Mouse (Mus musculus) left cerebral cortex, postnatal 10 days (tissue): ENCODE measurements at regions not wholly inside any gene's neighbourhood (a gene's known extent, or its start where the extent isn't known, plus 50 kb on each side); places are given as distances from the start of the nearest gene placed in this dataset.

Source experiments
- DNase-seq, 2 experiments: peaks; one replicate each; pipeline ENCODE4 v3.0.0; 2021 to 2022; ENCODE audit warnings: low spot score in 2 of 2, mixed read lengths in 1 of 2; ENCODE audit errors: extremely low spot score in 1 of 2
- intact Hi-C: fragments of 180-260 bp; cut with DNase I; formaldehyde crosslinking; loops from one replicate; pipeline ENCODE4 v1.15.1; 2025

DNA sequence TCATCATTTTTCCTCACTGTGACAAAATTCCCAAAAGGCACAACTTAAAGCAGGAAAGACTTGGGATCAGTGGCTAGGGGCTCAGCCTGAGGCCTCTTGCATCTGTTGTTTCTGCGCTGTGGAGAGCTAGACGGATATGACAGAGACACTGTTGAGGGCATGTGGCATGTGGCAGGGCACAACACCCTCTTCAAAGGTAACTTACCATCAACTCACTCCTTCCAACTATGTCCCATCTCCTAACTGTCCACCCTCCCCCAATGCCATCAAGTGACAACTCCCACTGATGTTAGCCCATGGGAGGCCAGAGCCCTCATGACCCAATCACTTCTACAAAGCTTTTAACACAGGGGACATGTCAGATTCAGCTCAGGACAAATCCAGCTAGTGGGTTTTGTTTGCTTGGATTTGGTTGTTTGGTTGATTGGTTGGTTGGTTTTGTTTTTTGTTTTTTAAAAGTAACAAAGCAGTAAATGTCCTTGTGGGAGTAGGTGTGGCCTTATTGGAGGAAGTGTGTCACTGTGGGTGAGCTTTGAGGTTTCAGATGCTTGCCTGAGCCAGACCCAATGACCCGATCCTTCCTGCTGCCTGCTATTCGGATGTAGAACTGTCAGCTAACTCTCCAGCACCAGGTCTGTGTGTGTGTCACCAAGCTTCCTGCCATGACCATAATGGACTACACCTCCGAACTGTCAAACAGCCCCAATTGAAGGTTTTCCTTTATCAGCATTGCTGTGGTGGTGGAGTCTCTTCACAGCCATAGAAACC, 53.2 kb upstream of the Lef1 start:
- intact Hi-C loops = no loop called here
- DNase-seq = no peak

DNA sequence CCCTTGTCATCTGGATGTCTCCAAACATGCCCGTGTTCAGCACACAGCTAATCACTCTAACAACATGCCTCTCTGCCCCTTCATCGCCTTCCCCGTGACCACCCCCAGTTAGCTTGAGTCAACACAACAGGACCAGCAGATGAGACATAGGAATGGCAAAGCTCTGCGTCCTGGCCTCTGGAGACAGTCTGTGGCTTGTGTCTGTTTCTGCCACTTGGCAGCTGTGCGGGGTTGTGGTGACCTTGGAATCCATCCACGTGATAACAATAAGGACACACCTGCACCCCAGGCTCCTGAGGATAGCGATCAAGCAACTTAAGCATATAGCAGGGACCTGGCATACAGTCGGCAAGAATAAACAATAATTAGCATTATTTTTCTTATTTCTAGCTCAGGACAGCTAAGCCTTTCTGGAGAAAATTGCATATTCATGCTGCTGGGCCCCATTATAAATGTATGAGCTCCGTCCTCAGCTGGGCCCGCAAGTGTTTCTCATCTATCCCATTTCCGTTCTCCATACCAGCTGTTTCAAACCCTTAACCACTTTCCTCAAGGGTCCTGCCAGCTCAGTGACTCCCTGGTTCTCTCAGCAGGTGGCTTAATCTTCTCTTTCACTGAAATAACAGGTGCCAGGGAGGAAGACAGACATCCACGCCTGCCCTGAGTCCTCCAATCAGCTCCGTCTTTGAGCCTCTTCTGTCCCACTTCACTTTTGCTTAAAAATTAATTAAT, 55.9 kb upstream of the Lef1 start:
- DNase-seq = no peak
- intact Hi-C loops = no loop called here

DNA sequence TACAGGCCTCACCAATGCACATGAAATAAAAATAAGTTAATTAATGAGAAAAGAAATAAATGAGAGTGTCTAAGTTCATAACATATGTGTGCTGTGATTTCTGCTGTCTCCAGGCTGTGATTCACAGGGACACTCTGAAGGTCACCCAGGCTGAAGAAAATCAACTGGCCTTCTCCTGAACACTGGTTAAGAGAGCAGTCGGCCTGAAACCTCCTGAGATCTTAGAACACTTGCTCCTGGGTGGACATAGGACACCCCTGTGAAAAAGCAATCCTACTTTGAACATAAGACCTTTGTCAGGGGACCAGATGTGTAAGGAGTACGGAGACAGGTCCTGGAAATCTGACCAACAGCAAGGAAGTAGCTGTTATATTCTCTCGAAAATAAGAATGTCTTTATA, 62.6 kb upstream of the Lef1 start:
- intact Hi-C loops = no loop called here
- DNase-seq = no peak

DNA sequence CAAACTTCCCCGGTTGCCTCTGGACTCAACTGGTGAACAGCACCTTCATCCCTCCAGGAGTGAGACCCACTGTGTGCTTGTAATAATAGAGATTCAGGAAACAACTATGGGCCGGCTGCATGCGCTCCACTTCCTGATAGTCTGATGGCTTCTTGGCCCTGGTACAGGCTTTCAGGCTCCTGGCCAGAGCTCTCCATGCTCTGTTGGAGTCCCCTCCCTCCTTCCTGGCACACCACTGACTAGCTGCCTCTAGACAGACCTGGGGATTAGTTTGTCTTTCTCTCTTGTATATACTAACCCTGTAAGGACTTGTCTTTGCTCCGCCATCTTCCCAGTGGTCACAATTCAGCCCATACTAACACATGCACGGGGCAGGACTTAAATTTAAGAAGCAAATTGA, 63.9 kb upstream of the Lef1 start:
- no peak for DNase-seq
- intact Hi-C loops = no loop called here

DNA sequence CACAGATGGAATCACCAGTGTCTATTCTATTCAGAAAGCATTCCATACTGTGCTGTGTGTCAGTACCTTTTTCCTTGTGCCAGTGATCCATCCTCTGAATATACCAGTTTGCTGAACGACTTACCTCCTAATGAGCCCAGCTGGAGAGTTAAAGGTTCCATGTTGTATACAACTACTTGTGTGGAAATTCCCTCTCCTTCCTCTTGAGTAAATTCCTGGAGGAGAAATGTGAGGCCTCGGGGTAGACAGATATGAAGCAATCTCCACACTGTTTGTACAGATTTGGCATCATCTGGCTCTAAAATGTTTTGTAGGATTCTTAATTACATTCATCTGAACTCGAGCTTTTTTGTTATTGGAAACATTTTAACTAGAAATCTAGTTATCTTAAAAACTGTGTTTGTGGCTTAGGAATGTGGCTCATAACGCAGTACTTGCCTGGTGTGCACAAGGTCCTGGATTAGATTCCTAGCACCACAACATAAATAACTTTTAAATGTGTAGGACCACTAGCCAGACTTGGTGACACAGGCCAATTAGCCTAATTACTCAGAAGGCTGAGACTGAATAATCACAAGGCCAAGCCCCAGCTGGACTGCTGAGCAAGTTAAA, 70.0 kb upstream of the Lef1 start:
- intact Hi-C loops = no loop called here
- DNase-seq = no peak

DNA sequence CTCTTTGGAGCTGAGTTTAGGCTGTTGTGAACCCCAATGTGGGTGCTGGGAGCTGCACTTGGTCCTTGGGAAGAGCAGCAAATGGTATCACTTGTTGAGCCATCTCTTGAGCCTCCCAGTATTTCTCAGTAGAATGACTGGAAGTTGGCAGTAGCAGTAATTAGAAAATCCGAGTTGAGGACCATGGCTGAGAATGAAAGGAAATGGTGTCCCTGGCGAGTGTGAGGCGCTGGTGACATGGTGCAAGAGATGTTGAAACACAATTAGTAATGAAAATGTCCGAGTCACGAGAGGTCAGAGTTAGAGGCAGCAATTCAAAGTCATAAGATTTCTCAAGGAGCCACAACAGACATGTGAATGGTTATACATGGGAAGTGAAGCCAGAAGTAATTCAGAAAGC, 73.2 kb upstream of the Lef1 start:
- DNase-seq = no peak
- intact Hi-C loops = no loop called here

DNA sequence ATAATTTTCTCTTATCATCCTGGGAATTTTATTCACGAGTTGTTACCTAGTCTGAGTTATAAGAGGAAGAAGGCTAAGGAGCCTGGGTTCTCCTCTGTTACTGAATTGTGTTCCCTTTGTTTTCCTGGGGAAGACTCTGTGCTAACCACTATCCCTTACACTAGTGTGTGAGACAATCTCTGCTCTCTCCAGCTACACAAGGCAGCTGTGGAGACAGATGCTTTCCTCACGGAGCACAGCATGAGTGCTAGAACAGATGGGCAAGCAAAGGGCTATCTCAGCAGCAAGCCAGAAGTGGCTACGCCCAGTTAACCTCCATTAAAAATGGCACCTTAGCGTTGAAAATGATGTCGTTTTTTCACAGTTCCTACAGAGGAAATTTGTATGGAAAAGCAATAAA, 75.5 kb upstream of the Lef1 start:
- no peak for DNase-seq
- intact Hi-C loops = no loop called here

DNA sequence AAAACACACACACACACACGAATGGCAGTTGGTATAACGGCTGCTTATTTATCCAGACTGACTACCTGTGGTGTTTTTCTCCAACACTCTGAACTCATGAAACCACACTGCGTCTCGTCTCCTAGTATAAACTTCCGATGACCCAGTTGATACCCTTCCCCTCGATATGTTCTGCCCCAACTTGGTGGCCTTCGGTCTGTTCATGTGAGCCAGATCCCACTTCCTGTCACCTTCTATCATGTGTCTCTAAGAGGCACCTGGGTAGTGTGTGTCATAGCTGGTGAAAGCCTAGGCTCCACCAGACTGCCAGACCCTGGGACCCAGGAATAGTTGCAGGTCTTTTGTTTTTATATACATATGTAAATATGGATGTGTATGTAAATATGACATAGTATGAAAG, 83.9 kb upstream of the Lef1 start:
- no peak for DNase-seq
- intact Hi-C loops = no loop called here

DNA sequence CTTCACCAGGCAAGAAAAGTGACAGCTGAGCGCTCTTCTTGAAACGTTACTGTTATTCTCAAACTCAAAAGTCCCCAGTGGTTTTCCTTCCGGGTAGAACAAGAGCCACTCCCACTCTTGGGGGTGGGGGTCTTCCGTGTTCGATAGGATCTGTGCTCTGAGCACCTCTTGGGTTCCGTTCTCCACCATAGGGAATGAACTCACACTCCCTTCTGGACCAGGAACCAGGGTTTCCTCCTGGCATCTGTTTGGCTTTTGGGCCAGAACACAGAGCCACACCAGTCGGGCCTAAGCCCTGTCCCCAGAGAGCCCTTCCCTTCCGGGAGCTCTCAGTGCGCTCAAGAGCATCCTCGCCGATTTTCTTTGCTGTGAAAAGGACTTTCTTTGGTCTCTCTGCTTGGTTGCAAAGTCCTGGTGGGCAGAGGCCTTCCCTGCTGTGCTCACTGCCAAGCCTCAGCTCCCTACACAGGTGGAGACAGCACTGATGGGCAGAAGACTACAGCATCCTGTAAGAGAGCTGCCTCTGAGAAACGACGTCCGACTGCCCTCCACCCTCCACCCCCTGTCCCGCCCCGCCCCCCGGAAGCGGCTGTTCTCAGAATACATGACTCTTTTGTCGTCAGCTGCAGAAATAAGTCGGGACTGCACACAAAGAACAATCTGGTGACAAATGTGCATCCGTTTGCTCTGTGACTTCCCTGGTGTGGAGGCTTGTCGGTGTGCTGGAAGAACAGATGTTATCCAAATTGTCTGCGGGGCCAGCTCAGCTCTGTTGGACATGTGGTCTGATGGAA, 90.9 kb upstream of the Lef1 start:
- intact Hi-C loops = no loop called here
- peak in 1 of 2 experiments; percentile 67 for DNase-seq

DNA sequence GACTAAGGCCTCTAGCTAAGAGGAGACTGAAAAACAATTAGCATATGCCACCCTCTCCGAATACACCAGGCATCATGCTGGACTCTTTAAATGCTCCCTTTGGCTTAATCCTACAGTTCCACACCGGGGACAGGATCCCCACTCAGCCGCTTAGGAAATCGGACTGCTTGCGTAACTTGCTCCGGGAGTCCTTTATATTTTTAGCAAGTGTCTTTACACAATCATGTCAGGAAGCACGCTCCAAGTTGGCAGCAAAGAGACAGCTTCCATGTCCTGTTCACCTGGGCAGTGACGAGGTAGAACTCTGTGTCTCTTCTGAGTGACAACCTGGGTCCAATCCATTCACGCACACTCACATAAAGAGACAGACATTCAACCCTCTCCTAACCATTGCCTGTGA, 92.4 kb upstream of the Lef1 start:
- no peak for DNase-seq

DNA sequence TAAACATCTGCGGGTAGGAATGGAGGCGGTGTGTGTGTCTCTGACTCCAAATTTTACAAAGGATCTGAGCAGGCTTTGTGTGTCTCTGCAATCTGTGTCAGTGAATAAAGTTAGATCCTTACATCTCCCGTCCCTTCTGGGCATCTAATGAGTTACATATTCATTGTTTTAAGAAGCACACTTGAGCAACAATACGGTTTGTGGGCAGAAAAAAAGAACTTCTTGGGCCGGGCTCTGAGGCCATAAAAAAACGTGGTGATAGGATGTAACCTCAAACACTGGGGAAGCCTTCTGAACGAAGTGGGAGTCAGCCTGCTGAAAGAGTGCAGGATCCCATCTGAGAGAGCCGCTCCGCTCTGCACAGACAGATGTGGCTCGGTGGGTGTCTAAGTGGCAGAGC, 94.2 kb upstream of the Lef1 start:
- intact Hi-C loops = no loop called here
- no peak for DNase-seq

More for the DNA sequence above, 92.4 kb upstream of the Lef1 start:
- intact Hi-C loops = no loop called here

DNA sequence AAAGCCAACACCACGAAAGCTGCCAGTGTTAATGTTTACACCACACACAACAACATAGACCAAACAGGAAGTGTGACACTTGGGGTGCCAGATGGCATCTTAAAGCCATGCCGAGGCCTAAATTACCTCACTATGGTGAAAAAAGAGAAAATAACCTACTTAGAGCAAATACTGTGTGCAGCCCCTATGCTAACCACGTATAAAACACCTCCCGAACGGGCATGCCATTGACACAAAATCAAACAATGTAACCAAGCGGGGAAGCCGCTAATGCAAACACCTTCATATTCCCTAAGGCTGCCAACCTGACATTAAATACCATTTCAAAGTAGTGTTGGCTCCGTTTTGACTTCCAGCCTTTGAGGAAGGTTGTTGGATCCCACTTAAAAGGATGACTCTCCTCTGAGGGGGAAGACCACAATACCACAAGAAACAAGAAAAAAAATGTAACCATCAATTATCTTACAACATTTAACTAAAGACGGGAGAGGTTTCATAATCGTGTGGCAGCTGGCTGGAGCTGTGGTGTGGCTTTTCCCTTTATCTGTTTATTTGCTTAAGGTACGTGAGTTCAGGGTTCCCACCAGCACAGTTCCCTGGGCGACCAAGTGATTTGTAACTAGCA, 96.1 kb upstream of the Lef1 start:
- intact Hi-C loops = no loop called here
- DNase-seq = no peak

DNA sequence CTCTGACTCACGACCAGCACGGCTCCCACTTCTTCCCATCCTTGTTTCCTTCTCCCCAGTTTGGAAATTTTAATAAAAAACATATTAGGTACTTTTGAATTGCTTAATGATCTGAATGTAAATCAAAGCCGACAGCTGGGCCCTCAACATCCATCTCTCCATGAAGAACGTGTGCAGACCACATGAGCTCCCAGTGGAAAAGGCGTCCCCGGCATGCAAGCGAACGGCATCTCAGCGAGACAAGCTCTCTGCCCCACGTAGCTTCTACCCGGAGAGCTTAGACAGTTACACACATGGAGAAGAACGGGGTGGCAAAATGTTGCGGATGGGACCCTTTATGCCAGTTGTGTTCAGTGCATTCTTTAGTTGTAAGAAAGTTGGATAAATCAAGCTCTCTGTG, 109.6 kb upstream of the Lef1 start:
- intact Hi-C loops = no loop called here
- DNase-seq = no peak

DNA sequence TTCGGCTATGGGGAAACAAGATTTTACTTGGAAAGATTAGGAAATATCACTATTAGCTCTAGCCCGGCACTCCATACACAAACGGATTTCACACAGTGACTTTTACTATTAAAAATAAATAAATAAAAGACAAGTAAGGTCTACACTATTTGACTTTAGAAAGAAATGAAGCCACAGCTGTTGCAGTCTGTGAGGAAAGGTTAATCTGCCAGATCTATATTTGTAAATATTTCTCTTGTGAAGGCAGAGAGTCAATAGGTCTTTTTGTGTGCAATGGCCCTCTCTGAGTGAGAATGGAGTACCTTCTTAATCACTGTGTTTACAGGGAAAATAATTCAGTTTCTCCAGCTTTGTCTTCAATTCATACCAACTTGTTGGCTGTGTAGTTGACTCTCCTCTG, 110.0 kb upstream of the Lef1 start:
- intact Hi-C loops = no loop called here
- DNase-seq = no peak

DNA sequence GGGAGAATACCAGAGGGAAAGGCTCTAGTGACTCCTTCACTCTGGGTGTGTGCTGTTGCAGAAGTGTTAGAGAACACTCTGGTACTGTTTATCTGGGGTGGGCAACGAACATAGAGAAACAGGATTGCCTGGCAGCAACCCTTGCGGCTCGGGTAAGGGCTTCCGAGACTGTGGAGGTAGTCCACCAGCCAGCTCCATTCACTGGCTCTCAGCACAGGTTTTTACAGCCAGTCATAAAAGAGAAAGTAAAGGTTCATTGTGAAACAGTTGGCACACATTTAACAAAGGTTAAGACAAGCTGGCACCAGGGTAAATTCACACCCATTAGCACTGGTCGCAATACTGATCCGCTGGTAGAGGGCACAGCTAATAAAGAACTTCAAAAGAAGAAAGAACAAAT, 110.5 kb upstream of the Lef1 start:
- intact Hi-C loops = no loop called here
- no peak for DNase-seq

DNA sequence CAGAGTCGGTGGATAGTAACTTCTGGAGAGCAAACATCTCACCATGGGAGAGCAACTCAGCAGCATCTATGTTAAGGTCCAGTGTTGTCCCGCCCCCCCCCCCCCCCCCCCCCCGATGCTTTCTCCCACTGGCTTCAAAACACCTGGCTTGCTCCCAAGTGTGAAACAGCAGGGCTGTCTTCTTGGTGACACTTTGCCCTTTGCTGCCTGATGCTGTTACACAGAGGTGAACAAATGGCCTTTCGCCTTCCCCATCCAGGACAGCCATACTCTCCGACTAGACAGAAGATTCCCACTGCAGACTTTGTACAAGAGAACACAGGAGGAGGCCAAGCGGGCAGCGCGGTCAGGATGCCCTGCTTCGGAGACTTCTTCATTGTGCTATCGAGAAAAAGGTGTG, 111.8 kb upstream of the Lef1 start:
- intact Hi-C loops = no loop called here
- DNase-seq = no peak

DNA sequence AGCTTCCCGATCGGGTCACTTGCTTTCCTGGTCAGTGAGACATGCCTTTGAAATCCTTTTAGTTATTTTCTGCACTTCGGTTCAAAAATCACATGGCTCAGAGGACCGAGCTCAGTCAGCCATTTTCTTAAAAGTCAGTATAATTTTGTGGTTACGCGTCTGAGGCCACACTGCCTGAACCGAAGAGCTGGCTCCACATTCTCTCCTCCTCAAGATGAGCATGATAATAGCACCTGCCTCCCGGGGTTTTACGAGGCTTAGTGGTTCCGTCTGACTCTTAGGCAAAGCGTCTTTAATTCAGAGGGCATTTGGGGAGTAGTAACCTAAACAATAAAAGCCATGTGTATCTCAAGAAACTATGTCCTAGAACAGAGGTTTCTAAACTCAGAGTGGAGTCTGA, 113.5 kb upstream of the Lef1 start:
- no peak for DNase-seq
- intact Hi-C loops = no loop called here

DNA sequence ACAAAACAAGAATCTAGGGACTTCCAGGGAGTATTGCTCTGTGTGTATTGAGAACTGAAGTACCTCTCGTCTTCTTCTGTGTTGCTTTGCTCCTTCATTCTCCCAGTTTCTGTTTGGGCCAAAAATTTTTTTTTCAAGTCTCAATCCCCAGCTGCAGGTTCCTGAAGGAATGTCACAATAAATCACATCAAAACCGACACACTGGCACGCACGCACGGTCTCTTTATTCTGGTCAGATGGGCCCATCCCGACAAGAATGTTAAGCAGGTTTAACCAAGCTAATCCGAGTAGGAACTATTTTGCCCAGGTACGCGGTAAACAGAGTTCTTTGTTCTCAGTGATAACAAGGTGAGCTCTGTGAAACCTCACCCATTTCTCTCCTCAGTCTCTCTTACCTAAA, 118.3 kb upstream of the Lef1 start:
- intact Hi-C loops = no loop called here
- no peak for DNase-seq

DNA sequence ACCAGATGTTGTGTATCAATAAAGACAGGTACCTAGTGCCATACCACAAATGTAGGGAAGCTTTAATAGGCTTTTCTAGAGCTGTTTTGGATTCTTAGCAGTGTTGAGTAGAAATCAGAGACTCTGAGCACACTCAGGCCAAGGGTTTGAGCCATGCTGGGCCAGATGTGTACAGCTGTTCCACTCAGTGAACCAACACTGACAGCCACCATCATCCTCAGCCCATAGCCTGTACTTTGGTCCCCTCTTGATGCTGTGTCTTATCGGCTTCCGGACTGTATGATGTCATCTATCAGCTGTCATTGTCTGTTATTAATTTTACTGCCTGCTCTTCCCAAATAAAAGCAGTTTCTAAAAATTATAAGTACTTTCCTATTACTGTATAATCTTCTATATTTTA, 123.6 kb upstream of the Lef1 start:
- intact Hi-C loops = no loop called here
- DNase-seq = no peak
